Mouse (Mus musculus): ENCODE results near the gene Mrpl30.
A peak's percentile ranks its signal among the peaks of the same experiment; 100 is the strongest.

Mrpl30 gene

GRCm38 (mm10) chr1:37890025-37890652 is at the start of gene Mrpl30, which contains the start of gene Mitd1:
TSS of gene Mrpl30 (plus strand) at chr1:37890477.
TSS of gene Mitd1 (minus strand) at chr1:37890411.
- DNase-seq: peak; percentile 99

GRCm38 (mm10) chr1:37846878-37847277 is 43.4 kb upstream of the Mrpl30 start:
- DNase-seq: no peak

- DNase-seq: peak; percentile 41
These were observed 39.6 kb upstream of the Mrpl30 start for GRCm38 (mm10) chr1:37850696-37851095.

DNA sequence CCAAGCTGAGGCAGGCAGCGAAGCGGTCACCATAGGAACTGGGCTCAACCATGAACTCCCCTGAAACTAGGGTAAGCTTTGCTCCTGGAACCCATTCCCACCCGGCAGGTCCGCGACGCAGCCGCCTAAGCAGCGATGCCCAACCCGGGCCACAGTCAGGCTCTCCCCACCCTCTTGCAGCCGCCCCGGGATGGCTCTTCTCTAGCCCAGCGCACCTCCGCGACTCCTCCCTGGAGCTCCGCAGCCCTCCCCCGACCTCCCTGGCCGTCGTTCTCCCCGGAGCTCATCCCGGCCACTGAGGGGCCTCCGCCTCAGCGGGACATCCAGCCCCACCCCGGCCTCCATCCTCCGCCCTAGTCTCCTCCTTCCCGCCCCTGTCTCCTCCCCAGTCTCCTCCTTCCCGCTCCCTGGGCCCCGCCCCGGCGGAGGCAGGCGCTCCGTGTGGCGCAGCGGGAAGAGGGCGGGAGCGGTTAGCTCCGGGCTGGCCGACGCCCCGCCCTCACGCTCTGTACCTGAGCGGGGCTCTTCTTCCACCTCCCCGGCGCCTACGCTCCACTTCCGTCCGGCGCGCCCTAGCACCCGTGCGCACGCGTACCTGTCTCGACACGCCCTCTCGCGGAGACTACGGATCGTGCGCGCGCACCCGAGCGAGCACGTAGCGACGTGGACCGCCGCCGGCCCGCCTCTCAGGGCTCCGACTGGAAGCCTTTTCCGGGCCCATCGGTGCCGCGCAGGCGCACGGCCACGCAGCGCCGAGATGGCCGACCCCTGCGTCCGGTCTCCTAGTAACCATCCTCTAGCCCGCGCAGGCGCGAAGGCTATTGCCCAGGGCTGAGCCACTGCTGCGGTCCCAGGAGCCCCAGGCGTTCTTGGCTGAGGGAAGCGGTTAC is 25.5 kb upstream of the Mrpl30 start:
- peak; percentile 100 for DNase-seq

GRCm38 (mm10) chr1:37865401-37866215 is 24.7 kb upstream of the Mrpl30 start:
- DNase-seq: peak; percentile 80

- DNase-seq: no peak
These were observed 24.0 kb upstream of the Mrpl30 start, which contains the start of gene Tsga10 for GRCm38 (mm10) chr1:37866286-37866685. TSS of gene Tsga10 (minus strand) at chr1:37866429.

DNA sequence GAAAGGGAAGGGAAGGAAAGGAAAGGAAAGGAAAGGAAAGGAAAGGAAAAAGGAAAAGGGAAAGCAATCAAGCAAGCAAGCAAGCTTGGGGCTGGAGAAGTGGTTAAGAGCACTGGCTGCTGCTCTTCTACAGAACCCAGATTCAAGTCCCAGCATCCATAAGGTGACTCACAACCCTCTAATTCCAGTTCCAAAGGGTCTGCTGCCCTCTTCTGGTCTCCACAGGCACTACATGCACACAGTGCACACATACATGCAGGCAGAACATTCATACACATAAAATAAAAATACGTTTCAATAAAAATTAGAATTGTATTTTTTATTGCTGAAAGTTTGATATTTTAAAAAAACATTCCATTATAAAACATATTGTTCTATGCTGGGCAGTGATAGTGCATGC is 23.2 kb upstream of the Mrpl30 start:
- no peak for DNase-seq

- DNase-seq: peak; percentile 87
These were observed 22.5 kb upstream of the Mrpl30 start for GRCm38 (mm10) chr1:37867684-37868322.

DNA sequence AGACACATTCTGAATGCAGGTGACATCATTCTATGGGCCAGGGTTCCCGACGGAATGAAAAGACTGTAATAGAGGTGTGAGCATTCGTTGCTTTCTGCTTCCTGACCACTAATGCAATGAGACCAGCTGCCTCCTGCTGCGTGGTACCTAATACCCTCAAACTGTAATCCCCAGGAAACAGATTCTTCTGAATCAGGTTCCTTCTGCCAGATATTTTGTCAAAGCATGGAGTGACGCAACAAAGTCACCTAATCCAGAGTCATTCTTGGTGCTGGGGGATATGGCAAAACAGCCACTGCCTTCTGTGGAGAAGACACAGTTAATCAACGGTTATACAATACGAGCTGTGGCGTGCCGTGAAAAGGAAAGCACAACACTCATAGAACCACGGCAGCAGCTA is 21.6 kb upstream of the Mrpl30 start:
- no peak for DNase-seq

DNA sequence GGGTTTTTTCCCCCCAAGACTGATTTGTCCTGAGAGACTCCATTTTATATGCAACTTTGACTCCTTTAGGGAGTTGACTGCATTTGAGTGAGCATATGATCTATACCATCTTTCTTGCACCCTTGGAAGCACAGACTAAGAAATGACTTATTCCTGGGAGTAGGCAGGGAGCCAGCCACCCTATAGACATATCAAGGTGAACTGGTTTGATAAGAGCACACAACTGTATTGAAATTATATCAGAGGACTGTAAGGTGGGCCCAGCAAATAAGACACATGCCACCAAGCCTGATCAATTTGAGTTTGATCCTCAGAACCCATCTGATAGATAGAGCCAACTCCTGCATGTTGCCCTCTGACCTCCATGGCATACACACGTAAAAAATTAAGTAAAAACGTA is 20.9 kb upstream of the Mrpl30 start:
- no peak for DNase-seq

DNA sequence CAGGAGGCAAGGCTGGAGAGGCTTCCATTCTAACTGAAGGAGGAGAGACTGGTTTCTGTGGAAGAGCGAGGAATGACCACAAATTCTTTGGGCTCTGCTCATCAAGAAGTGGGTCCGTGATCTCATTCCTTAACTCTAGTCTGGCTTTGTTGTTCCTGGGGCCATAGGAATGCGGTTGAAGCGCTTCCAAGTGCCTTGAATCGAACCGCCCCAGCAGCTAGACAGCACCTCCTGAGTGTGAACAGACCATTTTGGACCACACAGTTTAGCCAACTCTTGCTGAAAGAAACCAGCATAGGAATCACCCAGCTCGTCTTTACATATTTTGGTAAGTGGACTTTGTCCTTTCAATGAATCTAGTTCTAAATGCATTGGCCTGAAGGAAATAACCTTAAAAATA is 18.6 kb upstream of the Mrpl30 start, which contains the start of gene Lipt1:
TSS of gene Lipt1 (plus strand) at position 35 of the 400 bp plus-strand sequence.
- peak; percentile 91 for DNase-seq

- DNase-seq: peak; percentile 99
These were observed 17.9 kb upstream of the Mrpl30 start for GRCm38 (mm10) chr1:37872131-37873067.

GRCm38 (mm10) chr1:37873157-37873556 is 17.1 kb upstream of the Mrpl30 start:
- peak; percentile 57 for DNase-seq

GRCm38 (mm10) chr1:37877736-37878460 is 12.4 kb upstream of the Mrpl30 start:
- peak; percentile 93 for DNase-seq

DNA sequence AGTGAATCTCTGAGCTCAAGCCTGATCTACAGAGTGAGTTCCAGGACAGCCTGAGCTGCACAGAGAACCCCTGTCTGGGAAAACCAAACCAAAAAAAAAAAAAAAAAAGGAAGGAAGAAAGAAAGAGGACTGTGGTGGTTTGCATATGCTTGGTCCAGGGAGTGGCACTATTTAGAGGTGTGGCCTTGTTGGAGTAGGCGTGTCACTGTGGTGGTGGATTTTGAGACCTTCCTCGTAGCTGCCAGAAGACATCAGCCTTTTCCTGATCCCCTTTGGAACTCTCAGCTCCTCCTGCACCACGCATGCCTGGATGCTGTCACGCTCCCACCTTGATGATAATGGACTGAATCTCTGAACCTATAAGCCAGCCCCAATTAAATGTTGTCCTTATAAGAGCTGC is 6.9 kb upstream of the Mrpl30 start:
- DNase-seq: no peak

DNA sequence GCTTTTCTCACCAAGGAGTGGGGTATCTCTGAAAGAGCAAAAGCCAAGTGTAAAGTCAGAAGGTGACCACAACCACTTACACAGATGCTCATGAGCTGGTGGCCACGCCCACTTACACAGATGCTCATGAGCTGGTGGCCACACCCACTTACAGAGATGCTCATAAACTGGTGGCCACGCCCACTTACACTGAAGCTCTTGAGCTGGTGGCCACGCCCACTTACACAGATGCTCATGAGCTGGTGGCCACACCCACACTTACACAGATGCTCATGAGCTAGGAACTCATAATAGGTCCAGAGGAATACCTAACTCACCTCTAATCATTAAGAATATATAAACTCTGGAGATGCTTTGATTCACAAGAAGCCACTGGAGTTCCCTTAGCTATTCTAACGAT is 5.8 kb upstream of the Mrpl30 start:
- DNase-seq: no peak

DNA sequence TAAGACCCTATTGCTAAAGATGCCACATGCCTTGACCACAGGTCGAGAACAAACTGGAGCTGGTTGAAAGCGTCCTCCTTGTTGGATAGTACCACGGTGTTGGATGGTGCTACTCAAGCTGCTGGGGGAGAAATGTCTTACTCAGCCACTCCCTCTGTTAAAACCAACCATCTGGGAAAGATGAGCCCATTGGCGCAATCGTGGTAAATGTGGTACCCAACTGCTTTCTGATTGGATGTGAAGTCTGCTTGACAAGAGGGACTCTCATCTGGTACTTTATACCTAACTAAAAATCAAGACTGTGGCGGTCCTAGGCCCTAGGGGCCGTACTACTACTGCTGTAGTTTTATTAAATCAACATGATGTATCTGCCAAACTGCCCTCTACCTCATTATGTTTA is 1.1 kb upstream of the Mrpl30 start:
- DNase-seq: no peak

DNA sequence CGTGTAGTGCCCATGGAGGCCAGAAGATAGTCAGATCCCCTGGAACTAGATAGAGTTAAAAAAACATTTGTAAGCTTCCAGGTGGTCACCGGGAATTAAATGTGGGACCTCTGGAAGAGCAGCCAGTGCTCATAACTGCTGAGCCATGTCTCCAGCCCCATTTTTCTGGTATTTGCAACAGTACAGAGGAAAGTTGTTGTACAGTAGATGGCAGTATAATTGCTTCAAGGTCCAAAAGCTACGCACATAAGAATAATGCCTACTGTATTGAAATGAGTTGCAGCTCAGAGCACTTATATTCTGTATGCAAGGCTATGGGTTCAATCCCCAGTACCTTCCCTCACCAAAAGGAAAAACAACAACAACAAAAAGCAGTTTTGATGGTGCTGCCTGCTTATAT is 1.1 kb downstream of the Mrpl30 start:
- no peak for DNase-seq

DNA sequence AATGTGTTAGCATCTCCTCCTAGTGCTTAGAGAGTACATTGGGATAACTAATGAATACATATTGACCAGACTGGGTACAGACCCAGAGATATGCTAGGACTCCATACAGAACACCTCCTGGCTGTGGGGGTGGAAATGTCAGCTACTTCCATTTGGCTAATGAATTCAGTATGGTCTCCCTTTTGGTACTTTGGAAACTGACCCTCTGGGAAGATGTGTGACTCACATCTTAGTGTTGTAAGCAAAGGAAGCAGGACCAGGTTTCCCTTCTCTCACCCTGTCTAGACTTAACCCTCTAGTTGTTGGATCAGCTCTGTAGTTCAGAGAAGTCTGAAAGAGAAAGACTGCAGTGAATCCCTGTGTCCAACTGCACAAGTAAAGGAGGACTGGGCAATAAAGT is 4.3 kb downstream of the Mrpl30 start:
- DNase-seq: no peak

DNA sequence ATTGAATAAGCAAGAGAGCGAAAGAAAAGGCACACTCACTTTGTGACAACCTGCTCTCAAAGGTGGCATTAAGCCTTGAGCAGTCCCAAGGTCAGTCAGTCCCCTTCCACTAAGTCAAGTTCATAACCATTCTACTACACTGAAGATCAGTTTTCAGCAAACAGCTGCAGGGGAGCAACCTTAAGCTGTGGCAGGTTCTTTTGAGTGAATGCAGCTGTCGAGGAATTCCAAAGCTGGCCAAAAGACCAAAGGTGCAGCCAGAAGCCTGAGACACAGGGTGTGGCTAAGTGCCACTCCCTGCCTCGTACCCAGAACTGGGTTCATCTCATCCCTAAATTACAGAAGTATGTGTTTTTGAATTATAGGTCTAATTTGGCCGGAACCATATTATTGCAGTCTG is 9.5 kb downstream of the Mrpl30 start:
- DNase-seq: no peak

GRCm38 (mm10) chr1:37900288-37900687 is 10.0 kb downstream of the Mrpl30 start:
- DNase-seq: no peak
